Mouse (Mus musculus): ENCODE measurements around the gene Ly6g6f. TPM values are rescaled to one million over a fixed set of nuclear protein-coding genes. Genes with fewer than 3 reads are reported as not detected.
A peak's percentile ranks its signal among the peaks of the same experiment; 100 is the strongest.

The Ly6g6f gene
- not detected in 2 replicates for polyA plus RNA-seq (2012; ENCODE audit: insufficient read depth, insufficient read length, low replicate concordance, missing spikeins)

GRCm38 (mm10) chr17:35085208-35085865, at the start of gene Ly6g6f:
TSS of gene Ly6g6f (minus strand) at chr17:35085610.
- WGBS, result 81% methylated on average over 7 of the region's 7 CpGs
- TF ChIP-seq CTCF (IDR thresholded peaks at IDR 0.05; ENCODE audit: insufficient read depth, low read depth, low read length) (no peak), POLR2A (IDR thresholded peaks at IDR 0.05; ENCODE audit: insufficient read depth, low read depth, low read length) (no peak)

DNA sequence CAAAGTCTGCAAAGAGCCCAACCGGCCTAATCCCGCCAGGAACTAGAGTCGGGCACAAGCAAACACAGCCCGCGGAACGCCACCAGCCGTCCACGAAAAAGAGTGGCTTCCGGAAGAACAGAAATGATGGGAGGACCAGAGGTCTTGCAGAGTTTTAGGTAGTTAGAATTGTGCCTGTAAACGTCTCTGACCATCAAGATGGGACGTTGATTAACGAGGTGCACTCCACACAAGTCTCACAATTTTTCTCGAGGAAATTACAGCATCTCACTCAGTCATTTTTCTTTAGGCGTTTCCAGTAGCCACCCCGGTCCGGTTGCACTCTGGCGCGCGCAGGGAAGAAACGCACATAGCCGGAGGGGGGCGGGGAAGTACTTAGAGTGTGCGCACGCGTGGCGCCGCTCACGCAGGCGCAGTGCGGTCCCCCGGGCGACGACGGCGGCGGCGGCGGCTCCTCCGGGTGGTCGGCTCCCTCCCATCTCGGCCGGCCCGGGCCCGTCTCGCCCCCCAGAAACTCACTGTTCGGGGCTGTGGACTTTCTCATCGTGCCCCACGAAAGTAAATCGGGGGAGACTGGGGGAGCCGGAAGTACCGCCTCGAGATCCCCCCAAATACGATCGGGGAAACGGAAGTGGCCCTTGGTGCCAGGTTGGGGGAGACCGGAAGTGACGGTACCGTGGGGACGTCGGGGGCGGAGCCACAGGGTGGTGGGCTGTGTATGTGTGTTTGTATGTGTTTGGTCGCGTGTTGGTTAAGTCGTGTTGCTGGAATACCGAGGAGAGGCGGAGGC, 49.6 kb upstream of the Ly6g6f start, which contains the start of gene Bag6:
Gene Bag6, plus strand, starts transcription at position 378 of the 790 bp plus-strand sequence.
- under 1% methylated on average over 66 of the region's 66 CpGs for WGBS
- TF ChIP-seq POLR2A (IDR thresholded peaks at IDR 0.05; ENCODE audit: insufficient read depth, low read depth, low read length) (peak; percentile 39; the same call in 1 of the 2 replicates), CTCF (IDR thresholded peaks at IDR 0.05; ENCODE audit: insufficient read depth, low read depth, low read length) (no peak)
- Histone ChIP-seq H3K4me1 (ENCODE audit: control insufficient read depth, insufficient read depth, low read length) (peaks cover 2% of the 10 kb centered on the region), H3K4me3 (ENCODE audit: insufficient read depth, low read depth, low read length) (peak within 1 kb of the TSS; percentile 81), H3K27ac (ENCODE audit: insufficient read depth, low read depth, low read length) (peak within 1 kb of the TSS; percentile 83)

More at GRCm38 (mm10) chr17:35085208-35085865, at the start of gene Ly6g6f:
- Histone ChIP-seq H3K27ac (ENCODE audit: insufficient read depth, low read depth, low read length) (no peak within 1 kb of the TSS), H3K4me3 (ENCODE audit: insufficient read depth, low read depth, low read length) (no peak within 1 kb of the TSS), H3K4me1 (ENCODE audit: control insufficient read depth, insufficient read depth, low read length) (peaks cover 4% of the 10 kb centered on the region)

- Histone ChIP-seq H3K4me3 (ENCODE audit: insufficient read depth, low read depth, low read length) (no peak overlapping the region), H3K27ac (ENCODE audit: insufficient read depth, low read depth, low read length) (no peak overlapping the region), H3K4me1 (ENCODE audit: control insufficient read depth, insufficient read depth, low read length) (peaks cover 3% of the 10 kb centered on the region)
- TF ChIP-seq CTCF (IDR thresholded peaks at IDR 0.05; ENCODE audit: insufficient read depth, low read depth, low read length), result no peak
- TF ChIP-seq POLR2A (IDR thresholded peaks at IDR 0.05; ENCODE audit: insufficient read depth, low read depth, low read length), result no peak
- 91% methylated on average over 7 of the region's 7 CpGs for WGBS
Measured at GRCm38 (mm10) chr17:35133517-35133916, 48.1 kb upstream of the Ly6g6f start.

- no peak overlapping the region for H3K27ac ChIP-seq (ENCODE audit: insufficient read depth, low read depth, low read length)
- H3K4me3 ChIP-seq (ENCODE audit: insufficient read depth, low read depth, low read length), result no peak overlapping the region
- 65% methylated on average over 3 of the region's 3 CpGs for WGBS
- peaks cover 12% of the 10 kb centered on the region for H3K4me1 ChIP-seq (ENCODE audit: control insufficient read depth, insufficient read depth, low read length)
- TF ChIP-seq POLR2A (IDR thresholded peaks at IDR 0.05; ENCODE audit: insufficient read depth, low read depth, low read length) (no peak), CTCF (IDR thresholded peaks at IDR 0.05; ENCODE audit: insufficient read depth, low read depth, low read length) (no peak)
Measured at GRCm38 (mm10) chr17:35132174-35132560, 46.8 kb upstream of the Ly6g6f start.

- Histone ChIP-seq H3K27ac (ENCODE audit: insufficient read depth, low read depth, low read length) (no peak within 1 kb of the TSS), H3K4me3 (ENCODE audit: insufficient read depth, low read depth, low read length) (no peak within 1 kb of the TSS), H3K4me1 (ENCODE audit: control insufficient read depth, insufficient read depth, low read length) (peaks cover 16% of the 10 kb centered on the region)
- WGBS, result 77% methylated on average over 15 of the region's 15 CpGs
- TF ChIP-seq CTCF (IDR thresholded peaks at IDR 0.05; ENCODE audit: insufficient read depth, low read depth, low read length), result no peak
- no peak for TF ChIP-seq POLR2A (IDR thresholded peaks at IDR 0.05; ENCODE audit: insufficient read depth, low read depth, low read length)
Measured at GRCm38 (mm10) chr17:35131500-35132173, 46.2 kb upstream of the Ly6g6f start, which contains the start of gene Apom. TSS of gene Apom (minus strand) at chr17:35132050.

- Histone ChIP-seq H3K4me3 (ENCODE audit: insufficient read depth, low read depth, low read length) (no peak overlapping the region), H3K4me1 (ENCODE audit: control insufficient read depth, insufficient read depth, low read length) (peaks cover 18% of the 10 kb centered on the region), H3K27ac (ENCODE audit: insufficient read depth, low read depth, low read length) (no peak overlapping the region)
- 85% methylated on average over 8 of the region's 8 CpGs for WGBS
- no peak for TF ChIP-seq CTCF (IDR thresholded peaks at IDR 0.05; ENCODE audit: insufficient read depth, low read depth, low read length)
- TF ChIP-seq POLR2A (IDR thresholded peaks at IDR 0.05; ENCODE audit: insufficient read depth, low read depth, low read length), result no peak
Measured at GRCm38 (mm10) chr17:35131038-35131437, 45.6 kb upstream of the Ly6g6f start.

DNA sequence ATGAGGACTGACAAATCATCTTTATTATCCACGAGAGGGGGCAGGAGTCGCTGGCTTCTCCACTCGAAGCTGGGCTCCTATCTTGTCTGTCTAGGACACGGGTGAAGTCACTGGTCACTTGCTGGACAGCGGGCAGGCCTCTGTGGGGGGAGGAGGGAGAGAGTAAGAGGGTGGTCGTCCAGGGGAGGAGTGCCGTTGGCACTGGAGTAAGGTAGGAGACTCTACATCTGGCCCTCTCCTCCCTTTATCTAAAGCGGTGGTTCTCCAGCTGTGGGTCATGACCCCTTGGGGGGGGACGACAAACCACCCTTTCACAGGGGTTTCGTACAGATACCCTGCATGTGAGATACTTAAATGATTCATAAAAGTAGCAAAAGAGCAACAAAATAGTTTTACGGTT, 43.6 kb upstream of the Ly6g6f start:
- no peak for TF ChIP-seq POLR2A (IDR thresholded peaks at IDR 0.05; ENCODE audit: insufficient read depth, low read depth, low read length)
- TF ChIP-seq CTCF (IDR thresholded peaks at IDR 0.05; ENCODE audit: insufficient read depth, low read depth, low read length), result no peak
- Histone ChIP-seq H3K4me3 (ENCODE audit: insufficient read depth, low read depth, low read length) (no peak overlapping the region), H3K4me1 (ENCODE audit: control insufficient read depth, insufficient read depth, low read length) (peaks cover 20% of the 10 kb centered on the region), H3K27ac (ENCODE audit: insufficient read depth, low read depth, low read length) (no peak overlapping the region)
- WGBS, result 75% methylated on average over 11 of the region's 11 CpGs

GRCm38 (mm10) chr17:35127017-35127416, 41.6 kb upstream of the Ly6g6f start:
- Histone ChIP-seq H3K4me3 (ENCODE audit: insufficient read depth, low read depth, low read length) (peak overlapping the region; percentile 77), H3K27ac (ENCODE audit: insufficient read depth, low read depth, low read length) (no peak overlapping the region; the same call in 1 of the 2 replicates), H3K4me1 (ENCODE audit: control insufficient read depth, insufficient read depth, low read length) (peaks cover 20% of the 10 kb centered on the region)
- TF ChIP-seq CTCF (IDR thresholded peaks at IDR 0.05; ENCODE audit: insufficient read depth, low read depth, low read length) (no peak), POLR2A (IDR thresholded peaks at IDR 0.05; ENCODE audit: insufficient read depth, low read depth, low read length) (no peak)
- WGBS, result 66% methylated on average over 13 of the region's 13 CpGs
